Mouse (Mus musculus) forebrain, postnatal 0 days (tissue): Measurements from ENCODE around the gene Sema3d. TPM values are rescaled to one million over a fixed set of nuclear protein-coding genes. Genes with fewer than 3 reads are reported as not detected.

Source experiments
- ATAC-seq: fragments of 200-750 bp; cut with Nextera tagmentation; 2 replicates; pipeline ENCODE4 v1.8.0; 2017; ENCODE audit warnings: mild to moderate bottlenecking, moderate library complexity
- DNase-seq: peaks from one replicate; pipeline ENCODE4 v3.0.0-alpha.2; 2015
- H3K27ac ChIP-seq: fragments of 300-500 bp; sonication (generic); 2 replicates; pipeline ENCODE4 v1.5.1; 2014; ENCODE audit warnings: low read depth, mild to moderate bottlenecking, antibody characterized with exemption, low read length, moderate library complexity, mixed read lengths
- H3K27me3 ChIP-seq: fragments of 300-500 bp; sonication (generic); 2 replicates; pipeline ENCODE4 v1.6.1; 2014; ENCODE audit warnings: mild to moderate bottlenecking, low read length, mixed read lengths; ENCODE audit not compliant: insufficient read depth
- H3K36me3 ChIP-seq: fragments of 300-500 bp; sonication (generic); 2 replicates; pipeline ENCODE4 v1.6.1; 2014; ENCODE audit warnings: mild to moderate bottlenecking, moderate library complexity; ENCODE audit not compliant: insufficient read depth
- H3K4me1 ChIP-seq: fragments of 300-500 bp; sonication (generic); 2 replicates; pipeline ENCODE4 v1.6.1; 2014; ENCODE audit warnings: antibody characterized with exemption; ENCODE audit not compliant: insufficient read depth
- H3K4me2 ChIP-seq: fragments of 300-500 bp; sonication (generic); 2 replicates; pipeline ENCODE4 v1.6.1; 2014; ENCODE audit warnings: low read depth, mild to moderate bottlenecking, moderate library complexity
- H3K4me3 ChIP-seq: fragments of 300-500 bp; sonication (generic); 2 replicates; pipeline ENCODE4 v1.5.1; 2014; ENCODE audit warnings: low read depth, low read length, mixed read lengths
- H3K9ac ChIP-seq: fragments of 300-500 bp; sonication (generic); 2 replicates; pipeline ENCODE4 v1.6.1; 2014; ENCODE audit warnings: mild to moderate bottlenecking
- H3K9me3 ChIP-seq: fragments of 300-500 bp; sonication (generic); 2 replicates; pipeline ENCODE4 v1.6.1; 2016; ENCODE audit warnings: low read length
- CTCF ChIP-seq: sonication (generic); IDR thresholded peaks from 2 replicates; pipeline ENCODE4 v1.5.1; 2016; ENCODE audit warnings: antibody characterized with exemption, control low read depth, low read depth
- WGBS: fragments of 180-500 bp; shearing (Covaris S2); extraction: QIAGEN DNeasy Blood & Tissue Kit; methylation state at CpG from one replicate; pipeline ENCODE4 v1.1.7; 2014; 5-methylcytosine and 5-hydroxymethylcytosine counted together
- polyA plus RNA-seq: library from polyadenylated mRNA; unstranded; fragments of >200 nt; fragmentation: Nextera tagmentation; extraction: Ambion mirVana; gene quantifications from 2 replicates; pipeline ENCODE4 v1.2.1, GENCODE M21; 2015
- total RNA-seq: library from RNA; depleted of rRNA; stranded (reverse); fragments of >200 nt; gene quantifications from 2 replicates; pipeline ENCODE4 v1.2.3, GENCODE M21; 2014

The Sema3d gene
- total and polyA plus RNA-seq, 2 experiments from 2014 or later, result 1.8 to 3.7 TPM

- 95% methylated on average over 9 of the region's 9 CpGs for WGBS
- ATAC-seq (no peak), DNase-seq (no peak)
- no peaks in the 10 kb centered on the region for H3K4me1 ChIP-seq
- no peaks in the 10 kb centered on the region for H3K9me3 ChIP-seq
- H3K27ac ChIP-seq, result no peak overlapping the region
- no peak overlapping the region for H3K9ac ChIP-seq
- no peak for TF ChIP-seq CTCF
- no peaks in the 10 kb centered on the region for H3K27me3 ChIP-seq
- no peak overlapping the region for H3K4me3 ChIP-seq
- no peak overlapping the region for H3K4me2 ChIP-seq
- H3K36me3 ChIP-seq, result no peaks in the 10 kb centered on the region
Measured at GRCm38 (mm10) chr5:12584886-12585285, 201.7 kb downstream of the Sema3d start.

- H3K4me1 ChIP-seq, result no peaks in the 10 kb centered on the region
- no peak for DNase-seq
- H3K9ac ChIP-seq, result no peak overlapping the region
- no peaks in the 10 kb centered on the region for H3K27me3 ChIP-seq
- TF ChIP-seq CTCF, result no peak
- ATAC-seq, result no peak
- H3K27ac ChIP-seq, result no peak overlapping the region
- no peak overlapping the region for H3K4me3 ChIP-seq
- 18% methylated on average over 8 of the region's 8 CpGs for WGBS
- no peaks in the 10 kb centered on the region for H3K9me3 ChIP-seq
- no peaks in the 10 kb centered on the region for H3K36me3 ChIP-seq
- H3K4me2 ChIP-seq, result no peak overlapping the region
Measured at GRCm38 (mm10) chr5:12634227-12634980, 251.2 kb downstream of the Sema3d start.

GRCm38 (mm10) chr5:12637763-12638468 is 254.7 kb downstream of the Sema3d start:
- no peak overlapping the region for H3K9ac ChIP-seq

More at GRCm38 (mm10) chr5:12637763-12638468, 254.7 kb downstream of the Sema3d start:
- no peak overlapping the region for H3K4me3 ChIP-seq
- 84% methylated on average over 7 of the region's 7 CpGs for WGBS
- H3K36me3 ChIP-seq, result no peaks in the 10 kb centered on the region
- TF ChIP-seq CTCF, result no peak
- ATAC-seq (no peak), DNase-seq (no peak)
- no peak overlapping the region for H3K4me2 ChIP-seq
- no peaks in the 10 kb centered on the region for H3K27me3 ChIP-seq
- no peaks in the 10 kb centered on the region for H3K4me1 ChIP-seq
- H3K27ac ChIP-seq, result no peak overlapping the region
- no peaks in the 10 kb centered on the region for H3K9me3 ChIP-seq
